ENCODE assay signal across 34 mouse cellular contexts in genomic region chr1:110909218-110909617, GRCm38 (mm10).
"Had no signal": no experiment of that assay in that cellular context is flagged by ENCODE, and none has a peak within 500 bp of the region (broad histone marks: within the 10 kb centered on the region; RNA-seq: fewer than 3 reads in every experiment).

No protein-coding gene starts in this region.

- H3K4me2 ChIP-seq: heart, embryonic 11.5 days; heart, embryonic 12.5 days; heart, embryonic 13.5 days; heart, embryonic 15.5 days; hindbrain, embryonic 12.5 days; hindbrain, embryonic 13.5 days; hindbrain, embryonic 14.5 days; hindbrain, embryonic 15.5 days; intestine, embryonic 15.5 days; kidney, embryonic 15.5 days had no signal

- H3K9me3 ChIP-seq: heart, embryonic 12.5 days; heart, embryonic 13.5 days; heart, embryonic 15.5 days; hindbrain, embryonic 10.5 days; hindbrain, embryonic 12.5 days; hindbrain, embryonic 13.5 days; hindbrain, embryonic 15.5 days; intestine, embryonic 15.5 days; kidney, embryonic 15.5 days had no signal

- H3K27ac ChIP-seq: heart, embryonic 13.5 days; heart, embryonic 15.5 days; hindbrain, embryonic 10.5 days; hindbrain, embryonic 12.5 days; hindbrain, embryonic 13.5 days; hindbrain, embryonic 14.5 days; hindbrain, embryonic 15.5 days; intestine, embryonic 15.5 days; kidney, embryonic 15.5 days; kidney, postnatal 0 days; layer of hippocampus, adult 2 months; left cerebral cortex, adult 2 months had no signal

- H3K27me3 ChIP-seq: heart, embryonic 12.5 days; heart, embryonic 13.5 days; heart, embryonic 15.5 days; hindbrain, embryonic 12.5 days; hindbrain, embryonic 13.5 days; hindbrain, embryonic 15.5 days; intestine, embryonic 15.5 days; kidney, embryonic 15.5 days had no signal

- H3K4me1 ChIP-seq: heart, embryonic 12.5 days; heart, embryonic 13.5 days; heart, embryonic 15.5 days; hindbrain, embryonic 10.5 days; hindbrain, embryonic 12.5 days; hindbrain, embryonic 13.5 days; hindbrain, embryonic 15.5 days; intestine, embryonic 15.5 days; kidney, embryonic 15.5 days had no signal

- H3K9ac ChIP-seq: heart, embryonic 12.5 days; heart, embryonic 13.5 days; heart, embryonic 15.5 days; hindbrain, embryonic 12.5 days; hindbrain, embryonic 13.5 days; hindbrain, embryonic 14.5 days; hindbrain, embryonic 15.5 days; intestine, embryonic 15.5 days; kidney, embryonic 15.5 days had no signal

- H3K4me3 ChIP-seq: heart, embryonic 12.5 days; heart, embryonic 13.5 days; heart, embryonic 15.5 days; hindbrain, embryonic 10.5 days; hindbrain, embryonic 12.5 days; hindbrain, embryonic 13.5 days; hindbrain, embryonic 15.5 days; intestine, embryonic 15.5 days; kidney, embryonic 15.5 days; layer of hippocampus, adult 2 months; left cerebral cortex, adult 2 months had no signal

- ATAC-seq: hindbrain, embryonic 16.5 days; inflammation-experienced regulatory T-cells, adult 6 months; intestine, embryonic 15.5 days; intestine, embryonic 16.5 days; intestine, postnatal 0 days had no signal

- H3K36me3 ChIP-seq: heart, embryonic 12.5 days; heart, embryonic 13.5 days; heart, embryonic 15.5 days; hindbrain, embryonic 10.5 days; hindbrain, embryonic 12.5 days; hindbrain, embryonic 13.5 days; hindbrain, embryonic 15.5 days; intestine, embryonic 15.5 days; kidney, embryonic 15.5 days had no signal

- DNase-seq: heart, postnatal 10 days; heart, postnatal 14 days; heart, postnatal 36 days; heart, postnatal 4 days; kidney, adult 11 months; kidney, adult 18-20 months; kidney, adult 2 months; kidney, adult 8-10 months; kidney, adult 9 months; kidney, postnatal 10 days; kidney, postnatal 14 days; kidney, postnatal 25 days; kidney, postnatal 36 days; kidney, postnatal 4 days; layer of hippocampus, adult 9-11 months; layer of hippocampus, postnatal 36 days had no signal
